Mouse (Mus musculus) MN1 (cell line): Measurements from ENCODE around the gene Gm16368.
"Not testable (repeated sequence)": the region's sequence is repeated elsewhere in the genome, so short reads cannot be mapped to it uniquely, and the experiment has no call there.

Experiments
- DNase-seq: peaks from one replicate; pipeline ENCODE4 v3.0.0-alpha.2; 2016; ENCODE audit warnings: low spot score

The Gm16368 gene

DNA sequence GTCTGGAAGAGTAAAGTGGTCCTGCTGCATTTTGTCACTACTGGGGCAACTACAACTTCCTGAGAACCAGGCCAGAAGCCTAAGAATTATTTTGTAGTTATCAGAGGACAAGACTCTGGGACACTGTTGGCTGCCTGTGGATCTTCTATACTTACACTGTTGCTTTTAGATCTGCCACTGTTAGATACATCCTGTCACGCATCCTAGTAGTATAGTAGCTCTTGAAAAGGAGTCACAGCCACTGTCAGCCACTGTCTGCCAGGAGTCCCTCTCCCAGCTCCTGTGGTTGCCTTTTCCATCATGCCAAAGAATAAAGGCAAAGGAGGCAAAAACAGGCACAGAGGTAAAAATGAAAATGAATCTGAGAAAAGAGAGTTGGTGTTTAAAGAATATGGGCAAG, at the start of gene Gm16368:
Gene Gm16368 (plus strand): TSS at position 301 of the 400 bp plus-strand sequence.
- DNase-seq, result not testable (repeated sequence)

DNA sequence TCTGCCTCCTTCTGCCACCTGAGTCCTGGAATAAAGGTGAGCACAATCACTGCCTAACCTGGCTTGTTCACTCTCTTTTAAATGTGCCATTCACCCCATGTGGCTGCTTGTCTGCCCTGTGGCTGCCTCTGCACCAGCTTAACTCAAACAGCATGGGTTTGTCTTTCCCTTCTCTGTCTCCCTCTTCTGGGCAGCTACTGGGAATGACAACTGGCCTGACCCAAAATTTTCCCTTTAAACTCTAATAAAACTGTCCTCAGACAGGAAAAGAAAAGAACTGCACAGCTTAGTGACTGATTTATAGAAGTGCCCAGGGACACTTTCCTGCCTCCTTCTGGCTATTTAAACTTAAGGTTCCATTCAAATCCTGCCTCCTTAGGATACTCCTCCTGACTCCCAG, 44.4 kb upstream of the Gm16368 start:
- not testable (repeated sequence) for DNase-seq

DNA sequence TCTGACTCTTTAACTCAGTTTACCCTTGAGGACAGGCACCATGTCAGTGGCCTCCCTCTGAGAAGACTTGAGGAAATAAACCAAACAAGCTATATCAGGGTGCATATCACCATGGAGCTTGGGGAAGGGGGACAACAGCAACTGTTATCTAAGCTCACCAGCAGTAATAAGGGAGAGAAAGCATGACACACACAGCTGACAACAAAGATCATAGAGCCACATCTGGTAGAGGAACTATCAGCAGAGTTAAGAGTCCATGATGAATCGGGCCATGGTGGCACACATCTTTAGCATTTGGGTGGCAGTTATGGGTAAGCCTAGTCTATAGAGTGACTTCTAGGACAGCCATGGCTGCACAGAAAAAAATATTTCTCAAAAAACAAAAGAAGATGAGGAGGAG, 43.8 kb upstream of the Gm16368 start:
- not testable (repeated sequence) for DNase-seq

DNA sequence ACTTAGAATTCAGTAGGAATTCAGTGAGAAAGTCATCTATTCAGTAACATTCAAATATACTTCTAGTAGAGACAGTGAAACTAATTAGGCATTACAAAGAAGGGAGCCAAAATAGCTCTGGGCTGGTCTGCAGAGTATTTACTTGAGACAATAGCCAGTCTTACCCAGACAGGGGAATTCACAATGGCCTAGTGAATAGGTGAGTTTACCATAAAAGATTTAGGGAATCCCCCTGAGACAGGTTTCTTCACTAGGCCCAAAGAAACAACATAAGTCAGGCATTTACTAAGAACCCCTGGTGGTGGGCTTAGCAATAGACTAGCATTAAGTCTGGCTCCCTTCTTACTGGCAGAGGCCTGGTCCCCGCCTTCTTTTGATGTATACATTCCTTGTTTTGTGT, 38.3 kb upstream of the Gm16368 start:
- DNase-seq, result not testable (repeated sequence)
